Mouse (Mus musculus): Measurements from ENCODE around the gene Mapk10. TPM values are rescaled to one million over a fixed set of nuclear protein-coding genes. Genes with fewer than 3 reads are reported as not detected.
A peak's percentile ranks its signal among the peaks of the same experiment; 100 is the strongest.
"Not testable (repeated sequence)": the region's sequence is repeated elsewhere in the genome, so short reads cannot be mapped to it uniquely, and the experiment has no call there.

The Mapk10 gene
- total RNA-seq, 2 experiments from 2014 or later = 35.0 to 44.3 TPM

DNA sequence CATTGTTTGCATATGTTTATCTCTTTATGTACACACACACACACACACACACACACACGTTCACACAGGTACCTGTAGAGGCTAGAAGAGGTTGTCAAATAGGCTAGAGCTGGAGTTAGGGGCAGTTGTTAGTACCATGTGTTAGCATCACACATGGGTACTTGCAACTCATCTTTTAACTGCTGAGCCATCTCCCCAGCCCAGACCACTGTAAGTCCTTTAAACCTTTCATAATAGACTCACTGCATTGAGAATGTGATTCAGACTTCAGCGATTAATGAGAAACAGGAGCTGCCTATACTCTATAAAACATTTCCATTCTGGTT, 322.0 kb downstream of the Mapk10 start:
- DNase-seq = no peak
- intact Hi-C loops (cut with DNase I) = no loop called here

DNA sequence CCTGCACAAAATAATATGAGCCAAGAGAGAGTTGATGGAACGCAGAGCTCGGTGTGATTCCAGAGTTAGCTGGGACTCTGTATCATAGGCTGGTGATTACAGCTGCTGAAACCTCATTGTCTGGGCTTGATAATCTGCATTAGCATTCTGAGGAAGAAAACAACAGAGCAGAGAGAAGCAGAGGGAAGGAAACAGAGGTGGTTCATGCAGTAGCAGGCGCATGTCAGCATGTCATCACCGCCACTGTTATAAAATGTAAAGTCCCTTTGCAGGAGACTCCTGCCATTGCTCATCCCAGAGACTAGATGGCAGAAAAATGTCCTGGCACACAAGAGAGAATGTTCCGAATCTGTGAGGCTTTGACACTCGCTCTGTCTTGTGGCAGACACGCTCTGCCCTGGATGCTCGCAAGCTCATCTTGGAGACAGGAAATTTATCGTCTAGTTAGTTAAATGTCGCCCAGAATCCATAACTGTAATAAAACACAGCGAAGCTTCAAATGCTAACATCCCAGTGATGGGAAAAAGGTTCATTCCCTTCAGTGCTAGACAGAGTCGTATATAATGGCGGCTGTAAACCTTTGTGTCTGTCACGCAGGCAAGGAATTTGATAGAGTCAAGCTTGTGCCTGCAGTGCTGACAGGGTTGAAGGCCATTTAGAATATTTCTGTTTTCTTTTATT, 322.5 kb downstream of the Mapk10 start:
- DNase-seq = no peak

GRCm38 (mm10) chr5:102875628-102876027, 335.5 kb downstream of the Mapk10 start:
- DNase-seq = no peak
- intact Hi-C loops (cut with DNase I) = loop anchor here (10.0 kb wide), 1 partner anchor 731 kb away; no protein-coding TSS in a partner anchor

More for the DNA sequence above, 322.5 kb downstream of the Mapk10 start:
- intact Hi-C loops (cut with DNase I) = no loop called here

GRCm38 (mm10) chr5:102874605-102875298, 336.4 kb downstream of the Mapk10 start:
- DNase-seq = peak; percentile 34 to 66
- intact Hi-C loops (cut with DNase I) = loop anchor here (5.0 to 10.0 kb wide), 4 partner anchors 107 to 730 kb away; no protein-coding TSS in a partner anchor

DNA sequence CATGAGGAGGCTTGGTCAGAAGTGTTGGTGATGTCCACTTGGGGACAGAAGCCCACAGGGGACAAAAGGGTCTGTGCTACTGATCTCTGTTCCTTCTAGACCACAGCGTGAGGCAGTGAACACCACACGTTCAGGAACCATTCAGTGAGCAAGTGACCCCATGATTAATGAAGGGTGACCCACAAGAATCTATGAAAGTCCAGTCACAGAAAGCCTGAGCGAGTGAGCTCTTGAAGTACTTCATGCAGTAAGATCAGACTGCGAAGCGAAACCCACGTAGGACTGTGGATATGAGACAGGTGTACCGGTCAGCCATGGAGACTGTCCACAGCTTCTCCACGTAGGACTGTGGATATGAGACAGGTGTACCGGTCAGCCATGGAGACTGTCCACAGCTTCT, 338.1 kb downstream of the Mapk10 start:
- DNase-seq = not testable (repeated sequence)
- intact Hi-C loops (cut with DNase I) = loop anchor here (5.0 to 10.0 kb wide), 4 partner anchors 106 to 728 kb away; no protein-coding TSS in a partner anchor

DNA sequence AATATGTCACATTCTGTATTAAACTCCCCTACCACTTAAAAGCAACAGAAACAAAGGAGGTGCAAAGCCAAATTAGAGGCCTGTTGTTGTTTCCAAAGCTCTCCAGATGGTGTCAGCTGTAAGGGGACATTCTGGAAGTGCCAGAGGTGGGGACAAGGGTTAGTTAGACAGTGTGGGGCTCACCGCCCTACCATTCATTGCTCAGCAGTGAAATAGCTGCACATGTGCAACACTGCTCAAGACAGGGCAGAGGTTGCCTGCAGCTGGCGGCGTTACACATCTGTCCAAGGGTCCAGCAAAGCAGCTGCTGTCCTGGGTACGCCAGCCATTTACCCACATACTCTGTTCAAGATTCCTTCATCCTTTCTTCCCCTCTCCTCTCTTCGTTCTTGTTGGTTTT, 342.9 kb downstream of the Mapk10 start:
- peak; percentile 13 to 14 for DNase-seq
- intact Hi-C loops (cut with DNase I) = no loop called here

DNA sequence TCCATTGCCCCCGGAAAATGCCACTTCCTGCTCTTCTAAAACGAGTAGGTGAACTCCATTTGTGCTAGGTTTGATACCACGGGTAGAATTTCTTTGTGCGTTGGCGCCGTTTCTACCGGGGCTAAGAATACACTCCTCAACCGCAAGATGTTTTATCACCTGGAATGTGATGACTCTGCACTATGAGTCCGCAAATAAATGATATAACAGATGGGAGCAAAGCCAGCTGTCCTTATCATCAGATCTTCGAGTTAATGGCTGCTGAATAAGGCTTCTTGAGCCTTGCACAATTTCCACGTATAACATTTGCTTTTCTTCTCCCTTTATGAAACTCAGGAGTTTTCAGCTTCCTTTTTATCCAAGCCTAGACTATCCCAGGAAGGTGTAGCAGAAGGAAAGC, 351.4 kb downstream of the Mapk10 start:
- DNase-seq = no peak
- intact Hi-C loops (cut with DNase I) = no loop called here

DNA sequence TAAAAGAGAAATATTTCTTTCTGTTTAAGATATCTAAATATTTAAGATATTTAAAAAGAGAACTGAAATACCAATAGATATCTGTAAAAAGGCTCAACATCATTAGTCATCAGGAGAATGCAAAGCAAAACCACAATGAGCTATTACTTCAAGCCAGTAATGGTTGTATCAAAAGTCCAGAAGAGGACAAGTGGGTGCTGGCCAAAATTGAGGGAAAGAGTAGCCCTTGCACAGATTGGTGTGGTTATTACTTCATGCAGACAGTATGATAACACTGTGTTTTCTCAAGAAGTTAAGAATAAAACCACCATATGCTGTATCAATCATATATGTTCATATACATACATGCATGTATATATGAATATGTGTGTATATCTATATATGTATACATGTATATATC, 353.1 kb downstream of the Mapk10 start:
- intact Hi-C loops (cut with DNase I) = no loop called here
- DNase-seq = no peak

Other genes with a start within 250 kb of the Mapk10 start
- gene Ptpn13, start 213.9 kb upstream of the Mapk10 start, total RNA-seq (2021) = 10 to 100 TPM in 1 of 2 experiments, 1 to 10 TPM in 1; 8.5 to 10.7 TPM

Data from heart, postnatal 14 days (tissue).